Mouse (Mus musculus): Measurements from ENCODE around the gene Kdelr3.

The Kdelr3 gene

DNA sequence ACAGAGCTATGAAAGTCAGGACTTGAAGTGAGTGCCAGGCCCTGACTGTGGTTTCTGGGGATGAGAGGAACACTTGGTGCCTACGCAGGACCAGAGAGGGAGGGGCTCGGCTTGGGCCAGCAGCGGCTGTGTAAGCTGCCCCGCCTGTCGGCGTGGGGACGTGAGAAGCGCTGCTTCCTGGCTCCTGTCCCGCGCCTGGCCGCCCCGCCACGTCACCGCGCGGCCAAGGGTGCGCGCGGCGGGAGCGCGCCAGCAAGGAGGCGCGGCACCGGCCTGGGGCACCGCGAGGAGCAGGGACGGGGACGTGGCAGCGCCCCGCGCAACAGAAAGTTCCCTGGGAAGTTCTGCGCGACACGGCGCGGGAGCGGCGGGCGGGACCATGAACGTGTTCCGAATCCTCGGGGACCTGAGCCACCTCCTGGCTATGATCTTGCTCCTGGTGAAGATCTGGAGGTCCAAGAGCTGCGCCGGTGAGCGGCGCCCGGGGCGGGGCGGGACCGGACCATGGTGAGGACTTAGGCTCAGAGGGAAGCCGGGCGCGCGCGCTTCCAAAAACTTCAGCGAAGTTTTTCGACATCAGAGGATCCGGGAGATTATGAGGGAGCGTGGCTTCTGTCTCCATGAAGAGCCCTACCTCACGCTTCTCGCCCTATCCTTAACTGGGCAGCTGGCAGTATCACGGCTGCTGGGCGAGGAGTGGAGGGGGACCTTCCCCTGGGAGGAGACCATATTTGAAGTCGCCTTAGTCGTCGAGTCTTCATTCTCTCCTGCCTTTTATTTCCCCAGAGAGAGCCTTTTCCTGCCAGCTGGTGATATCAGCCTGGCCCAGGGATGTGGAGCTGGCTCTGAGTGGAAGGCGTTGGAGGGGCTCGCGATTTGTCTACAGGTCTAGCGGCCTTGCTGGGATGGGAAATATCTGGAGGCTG lies at the start of gene Kdelr3:
Gene Kdelr3 (plus strand): TSS at position 241 of the 926 bp plus-strand sequence.
- no peak for DNase-seq (ENCODE audit: low spot score in 2 of 2)

DNA sequence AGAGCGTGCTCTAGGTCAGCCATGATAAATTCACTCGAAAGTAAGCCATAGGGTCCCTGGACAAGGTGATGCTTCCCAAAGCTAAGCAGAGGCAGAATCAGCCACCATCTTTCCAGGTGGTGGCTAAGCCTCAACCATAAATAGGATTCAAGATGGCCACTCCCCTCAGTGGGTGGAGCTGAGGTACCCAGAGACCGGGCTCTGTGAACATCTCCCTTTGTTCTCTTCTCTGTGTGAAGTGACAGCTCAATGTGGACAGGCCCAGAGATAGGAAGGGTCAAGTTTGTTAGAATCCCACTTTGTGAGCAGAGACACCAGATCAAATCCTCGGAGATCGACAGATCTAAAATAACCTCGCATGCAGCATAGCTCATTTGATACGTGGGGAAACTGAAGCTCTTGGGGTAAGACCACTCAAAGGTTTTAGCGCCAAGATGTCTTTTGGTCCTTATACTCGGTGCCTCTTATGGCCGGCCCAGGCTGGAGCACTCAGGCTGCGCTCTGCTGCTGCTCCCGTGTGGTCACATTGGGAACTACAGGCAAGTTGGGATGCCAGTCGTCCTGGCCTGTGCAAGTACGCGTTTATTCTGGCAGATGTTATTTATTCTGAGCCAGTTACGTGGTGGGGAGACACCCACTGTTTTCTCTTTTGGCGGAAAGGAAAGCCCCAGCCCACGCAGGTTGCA lies 49.5 kb upstream of the Kdelr3 start:
- DNase-seq (ENCODE audit: low spot score in 2 of 2), result peak in 1 of 2 experiments; percentile 81

GRCm38 (mm10) chr15:79469577-79469976 lies 46.6 kb upstream of the Kdelr3 start:
- no peak for DNase-seq (ENCODE audit: low spot score in 2 of 2)

- no peak for DNase-seq (ENCODE audit: low spot score in 2 of 2)
These were observed 45.6 kb upstream of the Kdelr3 start for GRCm38 (mm10) chr15:79470583-79470982.

DNA sequence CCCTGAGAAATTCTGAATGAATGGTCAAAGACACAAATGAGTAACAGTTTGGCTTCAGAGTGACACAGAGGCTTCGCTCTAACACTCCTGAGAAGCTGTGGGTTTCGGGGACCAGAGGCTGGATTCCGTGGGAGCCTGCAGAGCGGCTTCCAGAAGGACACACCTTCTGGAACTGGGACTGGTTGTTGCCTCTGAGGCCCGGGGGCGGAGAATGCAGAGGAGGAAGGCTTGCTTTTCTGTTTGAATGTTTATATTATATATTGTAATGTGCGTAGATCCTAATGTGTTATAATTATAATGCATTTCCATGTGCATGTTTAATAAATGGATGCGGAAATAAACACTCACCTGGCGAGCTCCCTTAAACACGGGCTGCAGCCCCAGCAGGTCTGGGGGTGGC lies 45.1 kb upstream of the Kdelr3 start:
- no peak for DNase-seq (ENCODE audit: low spot score in 2 of 2)

GRCm38 (mm10) chr15:79473042-79473441 lies 43.2 kb upstream of the Kdelr3 start:
- no peak for DNase-seq (ENCODE audit: low spot score in 2 of 2)

DNA sequence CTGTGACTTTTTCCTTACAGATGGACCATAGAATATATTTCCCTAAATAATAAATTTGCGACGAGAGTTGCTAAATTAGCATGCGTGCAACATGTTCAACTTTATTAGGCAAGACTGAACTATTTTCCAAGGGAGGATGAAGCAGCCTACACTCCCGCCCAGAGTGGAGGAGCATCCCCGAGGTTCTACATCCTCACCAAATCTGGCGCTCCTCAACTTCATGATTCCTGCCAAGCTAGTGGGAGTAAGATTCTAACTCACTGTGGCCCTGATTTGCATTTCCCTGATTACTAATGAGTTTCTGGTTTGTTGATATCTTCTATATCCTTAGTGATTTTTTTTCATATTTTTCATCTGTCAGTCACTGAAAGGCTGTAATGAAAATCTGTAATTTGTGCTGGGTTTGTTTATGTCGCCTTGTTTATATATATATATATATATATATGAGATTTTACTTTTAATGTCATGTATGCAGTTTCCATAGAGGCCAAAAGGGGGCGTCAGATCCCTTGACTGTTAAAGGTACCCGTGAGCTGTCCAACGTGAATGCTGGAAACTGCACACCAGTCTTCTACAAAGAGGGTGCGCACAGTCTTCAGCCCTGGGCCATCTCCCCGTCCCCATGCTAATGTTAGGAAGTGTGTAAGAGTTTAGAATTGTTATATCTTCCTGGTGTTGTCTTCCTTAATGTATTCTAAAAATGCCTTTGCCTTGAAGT lies 42.4 kb upstream of the Kdelr3 start:
- no peak for DNase-seq (ENCODE audit: low spot score in 2 of 2)

GRCm38 (mm10) chr15:79477227-79477626 lies 39.0 kb upstream of the Kdelr3 start:
- no peak for DNase-seq (ENCODE audit: low spot score in 2 of 2)

GRCm38 (mm10) chr15:79481181-79481688 lies 35.0 kb upstream of the Kdelr3 start:
- no peak for DNase-seq (ENCODE audit: low spot score in 2 of 2)

DNA sequence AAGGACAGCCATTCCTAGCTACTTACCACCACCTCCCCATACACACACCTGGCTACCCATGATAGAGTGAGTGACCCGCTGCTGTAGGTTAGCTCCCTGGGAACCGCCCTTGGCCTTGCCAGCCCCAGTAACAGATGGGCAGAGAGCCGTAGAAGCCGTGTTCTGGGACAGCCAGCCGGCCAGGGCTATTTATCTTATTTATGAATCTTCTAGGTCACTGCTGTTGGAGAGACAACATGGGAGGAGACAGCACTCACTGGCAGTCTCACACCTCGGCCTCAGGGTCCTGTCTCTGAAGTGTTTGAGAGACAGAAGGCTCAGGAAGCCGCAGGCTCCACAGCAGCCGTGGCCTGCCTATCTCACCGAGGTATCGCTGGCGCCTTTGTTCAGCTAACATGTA lies 26.7 kb upstream of the Kdelr3 start:
- DNase-seq (ENCODE audit: low spot score in 2 of 2), result no peak

GRCm38 (mm10) chr15:79493527-79493926 lies 22.7 kb upstream of the Kdelr3 start:
- DNase-seq (ENCODE audit: low spot score in 2 of 2), result no peak

GRCm38 (mm10) chr15:79500110-79500509 lies 16.1 kb upstream of the Kdelr3 start:
- no peak for DNase-seq (ENCODE audit: low spot score in 2 of 2)

- peak; percentile 60 to 66 for DNase-seq (ENCODE audit: low spot score in 2 of 2)
These were observed 13.3 kb upstream of the Kdelr3 start for GRCm38 (mm10) chr15:79502891-79503341.

DNA sequence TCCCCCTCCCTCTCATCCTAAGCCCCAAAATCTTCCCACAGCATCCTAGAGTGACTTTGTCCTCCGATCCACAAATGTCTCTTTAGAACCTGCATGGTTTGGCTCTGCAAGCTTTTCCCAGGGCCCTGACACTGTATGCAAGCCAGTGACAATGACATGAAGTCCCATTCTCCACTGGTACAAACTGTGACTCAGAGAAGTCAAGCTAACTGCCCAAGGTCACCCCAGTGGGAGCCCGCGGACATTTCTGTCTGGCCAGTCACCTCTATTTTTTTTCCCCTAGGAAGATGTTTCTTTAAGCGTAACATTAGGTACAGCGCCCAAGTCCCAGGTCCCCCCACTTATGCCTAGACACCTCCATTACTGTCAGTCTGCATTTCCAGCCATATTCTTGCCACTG lies 12.8 kb upstream of the Kdelr3 start:
- DNase-seq (ENCODE audit: low spot score in 2 of 2), result no peak

DNA sequence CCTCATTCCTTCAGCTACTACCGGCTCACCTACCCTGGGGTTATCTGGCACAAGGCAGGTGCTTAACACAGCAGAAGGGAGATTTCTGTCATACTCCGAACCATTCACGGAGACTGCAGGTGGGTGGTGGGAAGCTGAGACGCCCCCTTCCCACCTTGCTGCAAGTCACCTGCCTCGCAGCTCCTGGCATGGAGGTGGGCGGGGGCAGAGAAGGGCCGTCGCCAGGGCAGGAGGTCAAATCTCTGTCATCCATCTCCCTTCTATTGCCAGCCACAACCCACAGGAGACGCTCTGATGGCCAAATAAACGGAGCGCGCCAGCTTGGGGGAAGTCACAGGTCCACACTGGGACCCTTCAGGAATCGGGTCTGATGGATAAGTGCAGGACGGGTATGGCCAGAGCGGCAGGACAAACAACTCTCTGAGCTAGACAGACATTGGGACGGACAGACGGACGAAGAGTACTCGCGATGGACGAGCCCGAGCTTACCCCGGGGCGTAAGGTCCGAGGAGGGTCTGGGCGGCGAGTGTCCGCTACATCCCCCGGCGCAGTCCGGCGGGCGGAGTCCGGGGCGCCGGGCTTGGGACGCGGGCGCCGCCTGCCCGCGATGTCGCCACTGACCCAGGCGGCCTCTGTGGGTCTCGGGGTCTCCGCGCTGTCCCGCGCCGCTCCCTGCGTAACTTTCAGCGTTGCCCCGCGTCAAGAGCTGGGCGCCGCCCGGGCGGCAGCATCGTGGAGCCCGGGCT lies 11.3 kb upstream of the Kdelr3 start, which contains the start of gene Kcnj4:
Gene Kcnj4 (minus strand): TSS at position 535 of the 746 bp plus-strand sequence.
- no peak for DNase-seq (ENCODE audit: low spot score in 2 of 2)

DNA sequence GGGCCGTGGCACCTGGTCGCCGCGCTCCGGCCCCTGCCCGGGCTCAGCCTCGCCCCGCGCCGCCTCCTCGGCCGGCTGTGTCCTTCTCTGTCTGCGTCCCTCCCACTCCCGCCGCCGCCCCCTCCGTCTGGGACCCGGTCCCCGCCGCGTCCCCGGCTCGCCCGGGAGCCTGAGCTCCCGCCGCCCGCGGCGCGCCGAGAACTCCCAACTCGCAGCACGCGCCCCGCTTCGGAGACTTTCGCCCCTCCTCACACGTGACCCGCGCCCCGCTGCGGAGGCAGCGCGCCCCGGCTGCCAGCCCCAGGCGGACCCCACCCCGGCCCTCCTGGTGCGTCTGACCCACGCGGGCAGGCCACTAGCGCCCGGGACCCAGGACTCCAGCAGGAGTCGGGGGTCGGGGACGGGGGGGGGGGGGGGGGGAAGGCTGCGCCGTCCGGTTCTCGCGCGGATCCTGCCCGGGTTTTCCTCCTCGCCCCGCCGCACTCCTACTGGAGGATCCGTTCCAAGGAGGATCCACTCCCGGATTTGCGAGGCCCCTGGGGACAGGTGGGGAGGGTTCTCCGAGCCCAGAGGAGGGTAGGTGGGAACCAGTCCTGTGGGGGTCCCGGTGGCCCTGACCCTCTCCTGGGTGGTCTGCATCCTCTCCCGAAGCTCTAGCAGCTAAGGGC lies 10.5 kb upstream of the Kdelr3 start:
- peak in 1 of 2 experiments; percentile 76 for DNase-seq (ENCODE audit: low spot score in 2 of 2)

GRCm38 (mm10) chr15:79506460-79506859 lies 9.8 kb upstream of the Kdelr3 start:
- DNase-seq (ENCODE audit: low spot score in 2 of 2), result no peak

DNA sequence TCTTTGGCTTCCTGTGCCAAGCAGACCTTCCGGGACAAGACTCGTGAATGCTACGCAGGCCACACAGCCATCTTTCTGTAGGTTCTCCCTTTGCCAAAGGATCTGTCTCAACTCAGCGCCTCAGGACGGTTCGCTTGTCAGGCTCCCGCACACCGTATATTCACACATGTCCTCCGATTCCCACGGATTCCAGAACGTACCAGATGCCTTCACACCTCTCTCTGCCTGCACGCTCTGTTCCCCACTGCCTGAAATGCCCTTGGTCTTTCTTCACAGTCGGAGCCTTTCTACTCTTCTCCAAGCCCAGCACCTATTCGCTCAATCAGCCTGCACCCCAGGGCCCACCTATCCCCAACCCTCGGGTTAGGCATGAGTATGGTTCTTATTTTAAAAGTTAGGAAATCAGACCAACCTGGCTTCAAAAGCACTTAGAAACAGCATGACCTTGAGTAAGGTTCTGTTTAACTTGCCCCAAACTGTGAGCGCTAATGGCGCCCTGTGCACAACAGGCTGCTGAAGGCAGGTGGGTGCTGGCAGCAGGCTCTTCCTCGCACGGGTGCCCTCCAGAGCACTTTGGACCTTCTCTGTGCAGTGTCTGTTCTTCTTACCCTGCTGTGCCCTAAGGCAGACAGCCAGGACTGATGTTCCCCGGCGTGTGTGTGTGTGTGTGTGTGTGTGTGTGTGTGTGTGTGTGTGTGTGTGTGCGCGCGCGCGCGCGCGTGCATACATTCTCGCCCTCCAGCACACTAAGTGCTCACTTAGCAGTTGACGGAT lies 9.0 kb upstream of the Kdelr3 start:
- no peak for DNase-seq (ENCODE audit: low spot score in 2 of 2)

DNA sequence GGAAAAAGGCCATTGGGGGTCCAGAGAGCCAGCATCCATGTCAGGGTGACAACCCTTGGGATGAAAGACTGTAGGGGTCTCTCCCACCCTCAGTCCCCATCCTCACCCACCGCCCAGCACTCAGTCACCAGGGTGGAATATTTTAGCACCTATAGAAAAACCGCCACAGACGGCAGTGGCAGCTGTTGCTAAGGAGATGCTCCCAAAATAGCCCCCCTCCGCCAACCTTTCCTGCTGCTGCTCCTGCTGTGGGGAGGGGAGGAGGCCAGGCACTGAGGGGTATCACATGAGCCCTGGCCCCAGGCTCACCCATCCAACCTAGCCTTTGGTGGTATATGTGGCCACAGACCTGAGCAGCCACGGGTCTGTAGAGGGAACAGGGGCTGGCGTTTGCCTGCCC lies 6.2 kb upstream of the Kdelr3 start:
- DNase-seq (ENCODE audit: low spot score in 2 of 2), result no peak

DNA sequence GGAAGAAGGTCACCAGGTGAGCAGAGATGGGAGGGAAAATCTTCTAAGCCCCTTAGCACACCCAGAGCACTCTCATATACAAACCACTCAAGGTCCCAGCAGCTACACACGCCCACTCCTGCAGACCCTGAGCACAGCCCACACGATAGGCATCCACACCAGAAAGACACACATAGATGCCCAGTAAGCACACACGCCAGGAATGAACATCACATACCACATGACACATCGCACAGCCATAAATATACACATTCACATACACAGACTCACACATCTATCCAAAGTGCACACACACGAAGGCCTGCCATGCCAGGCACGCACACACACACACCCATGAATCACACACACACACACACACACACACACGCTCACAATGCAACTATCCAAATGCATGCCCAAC lies 5.8 kb upstream of the Kdelr3 start:
- DNase-seq (ENCODE audit: low spot score in 2 of 2), result no peak

All from frontal cortex, postnatal 10 days (tissue).